Mouse (Mus musculus): ENCODE results near the gene Hspb9. TPM values are rescaled to one million over a fixed set of nuclear protein-coding genes. Genes with fewer than 3 reads are reported as not detected.
A peak's percentile ranks its signal among the peaks of the same experiment; 100 is the strongest.

Hspb9 gene
- polyA plus RNA-seq (2012; rRNA removed), result not detected in 2 replicates

GRCm38 (mm10) chr11:100713735-100714533 lies at the start of gene Hspb9:
Gene Hspb9 (plus strand): TSS chr11:100713850.
- 36% methylated on average over 38 of the region's 38 CpGs for WGBS
- Histone ChIP-seq H3K4me1 (ENCODE audit: control insufficient read depth, insufficient read depth, low read length) (peaks cover 5% of the 10 kb centered on the region), H3K4me3 (replicated peaks; ENCODE audit: insufficient read depth, low read depth, low read length) (no peak within 1 kb of the TSS), H3K27me3 (ENCODE audit: control insufficient read depth, insufficient read depth, low read length) (no peaks in the 10 kb centered on the region), H3K27ac (ENCODE audit: insufficient read depth, low read length) (no peak within 1 kb of the TSS)
- no peak for TF ChIP-seq CTCF (IDR thresholded peaks at IDR 0.05; ENCODE audit: borderline replicate concordance, insufficient read depth, low read depth, low read length)
- DNase-seq, result no peak

- WGBS, result 83% methylated on average over 1 of the region's 1 CpGs
- TF ChIP-seq CTCF (IDR thresholded peaks at IDR 0.05; ENCODE audit: borderline replicate concordance, insufficient read depth, low read depth, low read length), result no peak
- no peak for TF ChIP-seq POLR2A (IDR thresholded peaks at IDR 0.05; ENCODE audit: borderline replicate concordance, insufficient read depth, low read length)
- Histone ChIP-seq H3K4me1 (ENCODE audit: control insufficient read depth, insufficient read depth, low read length) (peaks cover 3% of the 10 kb centered on the region; the same call in 1 of the 2 replicates), H3K4me3 (replicated peaks; ENCODE audit: insufficient read depth, low read depth, low read length) (no peak overlapping the region), H3K27me3 (ENCODE audit: control insufficient read depth, insufficient read depth, low read length) (no peaks in the 10 kb centered on the region), H3K27ac (ENCODE audit: insufficient read depth, low read length) (no peak overlapping the region)
- no peak for DNase-seq
Observed at GRCm38 (mm10) chr11:100671049-100671448, 42.6 kb upstream of the Hspb9 start.

GRCm38 (mm10) chr11:100671956-100672355 lies 41.7 kb upstream of the Hspb9 start:
- 22% methylated on average over 2 of the region's 2 CpGs for WGBS
- no peak overlapping the region for H3K4me3 ChIP-seq (replicated peaks; ENCODE audit: insufficient read depth, low read depth, low read length)
- no peak for TF ChIP-seq POLR2A (IDR thresholded peaks at IDR 0.05; ENCODE audit: borderline replicate concordance, insufficient read depth, low read length)
- TF ChIP-seq CTCF (IDR thresholded peaks at IDR 0.05; ENCODE audit: borderline replicate concordance, insufficient read depth, low read depth, low read length), result no peak
- H3K27ac ChIP-seq (ENCODE audit: insufficient read depth, low read length), result no peak overlapping the region
- peaks cover 3% of the 10 kb centered on the region; the same call in 1 of the 2 replicates for H3K4me1 ChIP-seq (ENCODE audit: control insufficient read depth, insufficient read depth, low read length)
- DNase-seq, result peak in 1 of 2 experiments; percentile 25
- H3K27me3 ChIP-seq (ENCODE audit: control insufficient read depth, insufficient read depth, low read length), result no peaks in the 10 kb centered on the region

- WGBS, result 8% methylated on average over 23 of the region's 23 CpGs
- peak; percentile 31 to 34 for DNase-seq
Observed at GRCm38 (mm10) chr11:100673169-100673568, 40.5 kb upstream of the Hspb9 start.

GRCm38 (mm10) chr11:100677810-100678209 lies 35.8 kb upstream of the Hspb9 start:
- no peaks in the 10 kb centered on the region for H3K27me3 ChIP-seq (ENCODE audit: control insufficient read depth, insufficient read depth, low read length)
- no peak overlapping the region for H3K4me3 ChIP-seq (replicated peaks; ENCODE audit: insufficient read depth, low read depth, low read length)
- H3K4me1 ChIP-seq (ENCODE audit: control insufficient read depth, insufficient read depth, low read length), result peaks cover 3% of the 10 kb centered on the region; the same call in 1 of the 2 replicates
- TF ChIP-seq CTCF (IDR thresholded peaks at IDR 0.05; ENCODE audit: borderline replicate concordance, insufficient read depth, low read depth, low read length) (no peak), POLR2A (IDR thresholded peaks at IDR 0.05; ENCODE audit: borderline replicate concordance, insufficient read depth, low read length) (no peak)
- DNase-seq, result no peak
- H3K27ac ChIP-seq (ENCODE audit: insufficient read depth, low read length), result no peak overlapping the region
- 55% methylated on average over 7 of the region's 7 CpGs for WGBS

More at GRCm38 (mm10) chr11:100673169-100673568, 40.5 kb upstream of the Hspb9 start:
- no peak for TF ChIP-seq CTCF (IDR thresholded peaks at IDR 0.05; ENCODE audit: borderline replicate concordance, insufficient read depth, low read depth, low read length)
- no peak for TF ChIP-seq POLR2A (IDR thresholded peaks at IDR 0.05; ENCODE audit: borderline replicate concordance, insufficient read depth, low read length)
- Histone ChIP-seq H3K4me3 (replicated peaks; ENCODE audit: insufficient read depth, low read depth, low read length) (no peak overlapping the region), H3K27ac (ENCODE audit: insufficient read depth, low read length) (no peak overlapping the region), H3K4me1 (ENCODE audit: control insufficient read depth, insufficient read depth, low read length) (peaks cover 3% of the 10 kb centered on the region; the same call in 1 of the 2 replicates), H3K27me3 (ENCODE audit: control insufficient read depth, insufficient read depth, low read length) (no peaks in the 10 kb centered on the region)

GRCm38 (mm10) chr11:100681826-100682225 lies 31.8 kb upstream of the Hspb9 start:
- 71% methylated on average over 5 of the region's 5 CpGs for WGBS
- DNase-seq, result no peak
- H3K27ac ChIP-seq (ENCODE audit: insufficient read depth, low read length), result no peak overlapping the region
- no peaks in the 10 kb centered on the region for H3K27me3 ChIP-seq (ENCODE audit: control insufficient read depth, insufficient read depth, low read length)
- H3K4me1 ChIP-seq (ENCODE audit: control insufficient read depth, insufficient read depth, low read length), result no peaks in the 10 kb centered on the region
- TF ChIP-seq POLR2A (IDR thresholded peaks at IDR 0.05; ENCODE audit: borderline replicate concordance, insufficient read depth, low read length) (no peak), CTCF (IDR thresholded peaks at IDR 0.05; ENCODE audit: borderline replicate concordance, insufficient read depth, low read depth, low read length) (no peak)
- no peak overlapping the region for H3K4me3 ChIP-seq (replicated peaks; ENCODE audit: insufficient read depth, low read depth, low read length)

GRCm38 (mm10) chr11:100682526-100682925 lies 31.1 kb upstream of the Hspb9 start:
- H3K27me3 ChIP-seq (ENCODE audit: control insufficient read depth, insufficient read depth, low read length), result no peaks in the 10 kb centered on the region
- H3K27ac ChIP-seq (ENCODE audit: insufficient read depth, low read length), result no peak overlapping the region
- no peak overlapping the region for H3K4me3 ChIP-seq (replicated peaks; ENCODE audit: insufficient read depth, low read depth, low read length)
- DNase-seq, result no peak
- no peak for TF ChIP-seq CTCF (IDR thresholded peaks at IDR 0.05; ENCODE audit: borderline replicate concordance, insufficient read depth, low read depth, low read length)
- 86% methylated on average over 5 of the region's 5 CpGs for WGBS
- no peaks in the 10 kb centered on the region for H3K4me1 ChIP-seq (ENCODE audit: control insufficient read depth, insufficient read depth, low read length)

- no peak overlapping the region for H3K27ac ChIP-seq (ENCODE audit: insufficient read depth, low read length)
- no peaks in the 10 kb centered on the region for H3K27me3 ChIP-seq (ENCODE audit: control insufficient read depth, insufficient read depth, low read length)
- no peaks in the 10 kb centered on the region for H3K4me1 ChIP-seq (ENCODE audit: control insufficient read depth, insufficient read depth, low read length)
- no peak for TF ChIP-seq POLR2A (IDR thresholded peaks at IDR 0.05; ENCODE audit: borderline replicate concordance, insufficient read depth, low read length)
- WGBS, result 47% methylated on average over 2 of the region's 2 CpGs
- DNase-seq, result no peak
- H3K4me3 ChIP-seq (replicated peaks; ENCODE audit: insufficient read depth, low read depth, low read length), result no peak overlapping the region
Observed at GRCm38 (mm10) chr11:100684084-100684483, 29.6 kb upstream of the Hspb9 start.

Measured in cerebellum, adult 2 months (tissue).